Mouse (Mus musculus) neutrophil, adult 59 days (primary cell): Measurements from ENCODE around the gene Mpc1. TPM values are rescaled to one million over a fixed set of nuclear protein-coding genes. Genes with fewer than 3 reads are reported as not detected.

Experiments used
- total RNA-seq, 2 experiments: library from RNA; stranded (reverse); gene quantifications; 1 replicate in 1 of 2; 2 replicates in 1 of 2; pipeline ENCODE4 v1.2.4; 2023

The Mpc1 gene
- 10 to 100 TPM; 60.7 to 61.5 TPM for total RNA-seq

GRCm38 (mm10) chr17:8282821-8283525 is at the start of gene Mpc1:
Gene Mpc1, plus strand, starts transcription at chr17:8282904.

GRCm38 (mm10) chr17:8235743-8236142 is 47.0 kb upstream of the Mpc1 start, which contains the start of gene Ccr6:
Gene Ccr6, plus strand, starts transcription at chr17:8236043.

GRCm38 (mm10) chr17:8310838-8311614 is 28.3 kb downstream of the Mpc1 start, which contains the start of gene Sft2d1:
Gene Sft2d1, plus strand, starts transcription at chr17:8311102.

DNA sequence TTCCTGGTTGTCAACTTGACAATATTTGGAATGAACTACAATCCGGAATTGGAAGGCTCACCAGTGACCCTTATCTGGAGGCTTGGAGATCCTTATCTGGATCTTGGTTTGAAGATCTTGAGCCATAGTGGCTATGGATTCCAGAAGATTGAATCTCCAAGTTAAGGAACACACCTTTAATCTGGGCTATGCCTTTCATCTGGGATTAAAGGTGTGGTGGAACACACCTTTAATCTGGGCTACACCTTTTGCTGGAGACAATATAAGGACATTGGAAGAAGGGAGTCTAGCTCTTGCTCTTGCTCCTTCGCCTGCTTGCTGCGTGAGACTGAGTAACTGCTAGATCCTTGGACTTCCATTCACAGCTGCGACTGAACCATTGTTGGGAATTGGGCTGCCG is 54.5 kb downstream of the Mpc1 start, which contains the start of gene Prr18:
Gene Prr18 (plus strand): TSS at position 301 of the 400 bp plus-strand sequence.

Other genes with a start within 250 kb of the Mpc1 start
- under 1 TPM; 0.73 to 0.75 TPM for gene Gm49673, start 135.1 kb upstream of the Mpc1 start, total RNA-seq
- 10 to 100 TPM; 26.8 to 29.4 TPM for gene Rnaset2a, start 134.8 kb upstream of the Mpc1 start, total RNA-seq
- gene Fgfr1op, start 117.4 kb upstream of the Mpc1 start, total RNA-seq = 10 to 100 TPM; 13.7 to 19.9 TPM
- not detected for gene Ccr6, start 46.9 kb upstream of the Mpc1 start, total RNA-seq
- 100 to 1,000 TPM in 1 of 2 experiments, 10 to 100 TPM in 1; 96.0 to 112 TPM for gene Sft2d1, start 28.2 kb downstream of the Mpc1 start, total RNA-seq
- under 1 TPM; 0.29 to 0.42 TPM for gene Prr18, start 54.6 kb downstream of the Mpc1 start, total RNA-seq
- gene T2, start 73.1 kb downstream of the Mpc1 start, total RNA-seq = not detected
- gene T, start 151.5 kb downstream of the Mpc1 start, total RNA-seq = not detected
- gene Pde10a, start 242.5 kb downstream of the Mpc1 start, total RNA-seq = 1 to 10 TPM; 1.4 to 1.5 TPM